Mouse (Mus musculus) c-Kit-positive CD71-positive TER-119-negative erythroid progenitor cells, embryonic 14.5 days (primary cell): ENCODE measurements around the gene Ccdc177.

Source experiments
- DNase-seq: peaks from one replicate; pipeline ENCODE4 v3.0.0-alpha.2; 2013; ENCODE audit warnings: low read depth

The Ccdc177 gene

GRCm38 (mm10) chr12:80785005-80785404 is 24.5 kb upstream of the Ccdc177 start:
- no peak for DNase-seq

- DNase-seq = no peak
Measured at GRCm38 (mm10) chr12:80783889-80784288, 23.4 kb upstream of the Ccdc177 start.

- DNase-seq = no peak
Measured at GRCm38 (mm10) chr12:80782892-80783291, 22.4 kb upstream of the Ccdc177 start.

- no peak for DNase-seq
Measured at GRCm38 (mm10) chr12:80782190-80782589, 21.7 kb upstream of the Ccdc177 start.

GRCm38 (mm10) chr12:80779760-80780159 is 19.3 kb upstream of the Ccdc177 start:
- DNase-seq = no peak

- peak; percentile 96 for DNase-seq
Measured at GRCm38 (mm10) chr12:80778188-80778936, 17.9 kb upstream of the Ccdc177 start.

- DNase-seq = peak; percentile 46
Measured at GRCm38 (mm10) chr12:80776046-80776634, 15.7 kb upstream of the Ccdc177 start.

GRCm38 (mm10) chr12:80774786-80775185 is 14.3 kb upstream of the Ccdc177 start:
- no peak for DNase-seq

GRCm38 (mm10) chr12:80769697-80770096 is 9.2 kb upstream of the Ccdc177 start:
- DNase-seq = peak; percentile 73

GRCm38 (mm10) chr12:80764116-80764515 is 3.6 kb upstream of the Ccdc177 start:
- DNase-seq = no peak

GRCm38 (mm10) chr12:80762982-80763381 is 2.5 kb upstream of the Ccdc177 start:
- no peak for DNase-seq

GRCm38 (mm10) chr12:80759713-80760395 is 633 bp downstream of the Ccdc177 start:
- no peak for DNase-seq

GRCm38 (mm10) chr12:80759387-80759712 is 1.1 kb downstream of the Ccdc177 start:
- no peak for DNase-seq

- DNase-seq = no peak
Measured at GRCm38 (mm10) chr12:80758559-80759386, 1.7 kb downstream of the Ccdc177 start.

- DNase-seq = no peak
Measured at GRCm38 (mm10) chr12:80757751-80758558, 2.5 kb downstream of the Ccdc177 start.

- no peak for DNase-seq
Measured at GRCm38 (mm10) chr12:80751556-80751955, 8.9 kb downstream of the Ccdc177 start.

GRCm38 (mm10) chr12:80746031-80746813 is 14.3 kb downstream of the Ccdc177 start:
- no peak for DNase-seq

- DNase-seq = no peak
Measured at GRCm38 (mm10) chr12:80744614-80745013, 15.9 kb downstream of the Ccdc177 start.

- no peak for DNase-seq
Measured at GRCm38 (mm10) chr12:80739482-80739881, 21.0 kb downstream of the Ccdc177 start.

GRCm38 (mm10) chr12:80737283-80737600 is 23.2 kb downstream of the Ccdc177 start:
- DNase-seq = no peak
